Mouse (Mus musculus) spleen, adult 18-20 months (tissue): ENCODE data around the gene Sorl1.

Experiments used
- DNase-seq, 2 experiments: peaks; one replicate each; pipeline ENCODE4 v3.0.0; 2022; ENCODE audit warnings: mixed read lengths in 2 of 2

Sorl1 gene

DNA sequence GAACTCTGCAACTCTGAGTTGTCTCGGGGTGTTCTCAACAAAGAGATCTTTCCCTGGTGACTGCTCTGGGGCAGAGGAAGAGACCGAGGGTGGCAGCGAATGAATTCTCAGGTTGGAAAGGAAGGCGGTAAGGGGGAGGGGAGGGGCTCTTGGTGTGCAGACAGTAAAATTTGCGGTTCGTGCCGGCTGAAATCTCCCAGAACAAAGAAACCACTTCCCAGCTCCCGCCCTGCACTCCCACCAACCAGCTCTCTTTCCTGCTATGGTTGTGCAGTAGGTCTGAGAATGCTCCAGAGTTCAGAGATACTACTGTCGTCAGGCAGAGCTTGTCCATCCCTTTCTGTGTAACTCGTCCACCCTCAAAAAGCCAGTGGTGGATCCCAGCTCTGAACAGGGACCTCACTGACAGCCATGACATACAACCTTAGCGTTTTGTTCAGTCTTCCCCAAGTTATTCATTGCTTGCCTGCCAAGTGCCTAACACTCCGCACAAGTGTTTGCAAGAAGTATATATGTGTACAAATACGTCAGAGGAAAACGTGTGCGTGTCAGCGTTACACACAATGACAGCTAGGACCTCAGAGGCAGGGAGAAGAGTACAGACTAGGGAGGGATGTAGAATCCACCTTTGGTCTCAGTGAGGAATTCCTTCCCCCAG is 172.5 kb downstream of the Sorl1 start:
- no peak for DNase-seq

- peak; percentile 66 to 81 for DNase-seq
Measured at GRCm38 (mm10) chr9:41950991-41951451, 173.1 kb downstream of the Sorl1 start.

DNA sequence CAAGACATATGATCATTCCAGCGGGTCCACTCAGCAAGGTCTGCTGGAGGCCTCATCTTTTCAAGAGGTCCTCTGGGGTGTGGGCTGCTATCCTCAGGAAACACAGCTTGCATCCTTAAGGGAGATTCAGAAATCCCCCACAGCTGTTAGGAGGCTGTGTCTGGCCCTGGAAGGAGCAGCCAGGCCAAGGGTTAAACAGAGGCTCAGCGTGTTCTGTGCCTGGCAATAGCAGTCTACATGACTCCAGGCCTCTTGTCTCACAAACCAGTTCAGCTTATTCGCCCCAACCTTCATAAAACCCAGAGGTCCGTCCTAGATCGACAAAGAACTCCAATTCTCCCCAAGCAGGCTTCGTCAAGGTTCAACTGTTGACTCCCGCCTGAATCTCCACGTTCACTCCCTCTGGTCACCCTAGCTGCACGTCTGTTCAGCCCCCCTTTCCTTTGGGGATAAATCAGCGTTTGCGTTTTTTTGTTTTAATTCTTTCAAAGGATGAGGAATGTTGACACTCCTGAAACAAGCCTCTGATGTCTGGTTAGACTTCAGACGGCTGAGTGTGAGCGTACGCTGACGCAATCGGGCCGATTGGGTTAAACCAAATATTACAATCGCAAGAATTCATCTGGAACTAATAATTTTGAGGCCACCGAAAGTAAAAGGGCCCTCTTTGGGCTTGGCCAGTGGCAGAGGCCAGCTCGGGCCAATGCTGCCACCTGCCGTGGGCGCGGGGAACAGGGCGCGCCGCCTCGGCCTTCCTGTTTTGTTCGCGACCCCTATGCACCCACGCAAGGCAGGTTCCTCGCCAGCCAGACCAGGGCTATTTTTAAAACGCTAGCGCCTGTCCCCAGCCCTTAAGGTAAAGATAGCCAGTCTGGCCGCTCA is 173.7 kb downstream of the Sorl1 start:
- peak; percentile 65 to 83 for DNase-seq

DNA sequence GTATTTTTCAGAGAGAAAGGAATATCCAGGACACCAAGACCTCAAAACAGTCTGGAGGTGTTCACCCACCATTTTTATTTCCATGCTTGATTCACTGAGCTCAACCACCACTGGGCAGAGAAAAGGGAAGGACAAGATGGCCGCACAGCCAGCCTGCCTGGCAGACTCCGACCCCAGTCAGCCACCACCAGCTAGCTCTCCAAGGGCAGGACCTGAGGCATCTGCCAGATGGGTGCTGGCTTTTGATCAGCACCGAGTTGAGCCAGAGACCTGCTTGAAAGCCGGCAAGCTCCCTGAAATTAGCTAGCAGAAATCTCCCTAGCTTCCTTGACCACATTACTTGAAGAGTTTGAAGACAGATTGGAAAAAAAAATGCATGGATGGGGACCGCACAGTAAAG is 174.6 kb downstream of the Sorl1 start:
- no peak for DNase-seq

- no peak for DNase-seq
Measured at GRCm38 (mm10) chr9:41944964-41945363, 179.1 kb downstream of the Sorl1 start.

DNA sequence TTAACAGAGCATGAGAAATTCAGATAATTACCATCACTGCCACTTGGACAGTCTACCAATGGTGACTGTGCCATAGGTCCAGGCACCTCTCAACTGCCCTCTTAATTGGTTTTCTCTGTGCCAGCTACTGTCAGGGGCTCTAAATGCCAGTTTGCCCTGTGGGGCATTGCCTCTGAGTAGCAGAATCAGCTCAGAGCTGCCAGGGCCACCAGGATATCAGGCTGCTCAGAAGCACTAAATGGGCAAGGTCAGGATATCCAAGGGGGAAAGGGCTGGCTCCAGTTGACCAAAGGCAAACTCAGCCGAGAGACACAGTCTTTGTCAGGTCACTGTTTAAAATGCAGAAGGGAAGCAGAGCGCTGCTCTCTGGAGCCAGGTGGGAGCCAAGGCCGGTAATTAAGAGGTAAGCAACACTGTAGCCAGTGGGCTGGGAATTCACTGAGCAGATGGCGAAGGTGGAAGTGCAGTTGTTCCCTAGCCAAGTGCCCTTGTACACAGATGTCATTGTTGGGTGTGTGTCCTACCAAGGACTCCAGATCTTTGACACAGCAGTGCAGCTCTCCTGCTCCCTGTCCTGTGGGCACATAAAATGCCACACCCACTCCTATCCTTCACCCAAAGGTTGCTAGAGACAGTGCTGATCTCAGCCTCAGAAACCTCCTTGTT is 181.0 kb downstream of the Sorl1 start:
- no peak for DNase-seq

DNA sequence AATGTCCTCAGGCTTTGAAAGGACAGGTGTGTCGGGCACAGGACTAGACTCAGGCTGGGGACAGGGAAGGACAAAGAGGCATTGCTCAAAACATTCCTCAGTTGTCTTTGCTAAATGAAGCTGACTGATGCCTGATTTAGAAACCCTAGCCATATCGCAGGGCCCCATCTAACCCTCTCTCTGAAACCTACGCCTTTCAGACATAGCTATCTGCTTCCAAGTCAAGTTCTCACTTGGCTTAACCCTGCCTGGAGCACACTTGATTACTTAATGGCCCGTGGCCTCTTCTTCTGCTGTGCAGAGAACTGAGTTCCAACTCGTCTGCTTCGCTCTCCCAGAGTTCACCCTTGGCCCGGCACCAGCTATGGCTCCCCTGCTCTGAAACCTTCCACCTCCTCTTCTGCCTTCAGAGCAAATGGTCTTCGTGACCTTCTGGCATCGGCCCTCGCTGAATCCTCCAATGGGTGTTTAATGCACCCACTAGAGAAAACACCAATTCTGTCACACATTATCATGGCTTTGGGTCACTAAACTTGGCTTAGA is 183.7 kb downstream of the Sorl1 start:
- no peak for DNase-seq

DNA sequence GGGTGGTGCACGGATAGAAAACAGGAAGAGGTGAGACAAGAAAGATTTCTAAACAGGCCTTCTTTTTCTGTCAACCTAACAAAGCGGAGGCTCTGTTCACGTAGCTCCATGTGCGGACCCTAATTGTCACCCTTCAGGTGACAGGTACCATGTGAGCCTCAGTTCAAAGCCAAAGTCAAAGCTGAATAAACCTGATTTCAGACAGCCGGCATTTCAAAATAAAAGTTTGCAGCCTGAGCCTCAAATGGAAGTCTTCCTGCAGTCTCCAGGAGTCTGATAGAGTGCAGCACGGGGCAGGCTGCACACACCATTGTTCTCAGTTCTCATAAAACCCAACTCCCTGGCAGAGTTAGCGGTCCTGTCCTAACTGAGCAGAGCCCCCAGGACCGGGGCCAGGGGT is 185.6 kb downstream of the Sorl1 start:
- no peak for DNase-seq

DNA sequence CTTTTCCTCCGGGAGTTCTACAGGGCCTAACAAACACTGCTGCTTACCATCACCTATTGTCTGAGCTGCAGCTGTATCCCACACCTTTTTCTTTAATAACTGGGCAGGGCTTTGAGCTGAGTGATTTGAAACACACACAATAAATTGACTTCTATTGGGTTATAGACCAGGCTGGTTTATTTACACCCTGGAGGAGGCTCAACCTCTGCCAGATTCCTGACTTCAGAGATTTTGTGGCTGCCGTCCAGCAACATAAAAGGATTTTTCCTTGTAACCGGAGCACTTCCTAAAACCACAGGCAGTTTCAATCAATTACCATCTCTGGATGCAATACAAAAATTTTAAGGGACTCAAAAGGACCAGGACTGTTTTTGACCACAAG is 186.1 kb downstream of the Sorl1 start:
- no peak for DNase-seq

DNA sequence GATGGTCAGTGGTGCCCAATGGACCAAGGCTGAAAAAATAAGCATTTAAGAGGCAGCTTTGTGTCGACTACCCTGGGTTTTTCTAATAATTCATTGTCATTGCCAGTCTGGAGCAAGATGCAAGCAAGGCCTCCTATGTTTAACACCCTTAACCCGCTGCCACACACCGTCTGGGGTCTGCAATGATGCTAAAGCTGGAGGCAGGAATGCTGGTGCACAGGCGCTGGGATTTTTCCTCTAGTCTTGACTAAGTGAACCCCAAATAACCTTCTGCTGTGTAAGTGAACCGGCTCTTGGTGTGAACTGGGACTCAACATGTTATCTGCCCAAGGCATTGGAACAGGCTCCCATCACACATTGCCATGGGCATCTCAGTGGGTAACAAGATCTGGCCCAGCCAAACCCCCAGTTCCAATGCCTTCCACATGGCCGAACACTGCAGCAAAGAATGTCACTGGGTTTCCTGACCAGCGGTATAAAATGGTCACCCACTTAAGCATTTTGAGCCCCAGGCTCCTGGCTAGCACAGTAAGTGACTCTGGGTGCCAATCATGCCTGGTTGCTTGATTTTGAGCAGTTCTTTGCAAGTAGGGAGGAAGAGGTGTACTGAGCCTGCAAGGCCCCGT is 186.6 kb downstream of the Sorl1 start:
- no peak for DNase-seq

DNA sequence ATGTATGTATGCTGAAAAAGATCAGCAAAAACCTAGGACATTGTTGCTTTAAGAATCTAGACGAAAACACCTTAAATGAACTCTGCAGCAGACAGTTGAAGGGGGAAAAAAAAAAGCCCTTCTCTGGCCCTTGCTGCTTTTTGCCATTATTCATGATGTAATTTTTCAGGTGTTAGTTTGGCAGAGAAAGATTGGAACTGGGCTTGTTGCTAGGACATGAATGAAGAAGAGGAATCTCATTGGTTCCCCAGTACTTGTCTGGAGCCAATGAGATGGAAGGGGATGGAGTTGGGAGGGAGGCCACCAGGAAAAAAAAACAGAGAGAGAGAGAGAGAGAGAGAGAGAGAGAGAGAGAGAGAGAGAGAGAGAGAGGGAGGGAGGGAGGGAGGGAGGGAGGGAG is 187.5 kb downstream of the Sorl1 start:
- no peak for DNase-seq

- no peak for DNase-seq
Measured at GRCm38 (mm10) chr9:41935979-41936378, 188.1 kb downstream of the Sorl1 start.

GRCm38 (mm10) chr9:41935373-41935971 is 188.6 kb downstream of the Sorl1 start:
- DNase-seq: peak in 1 of 2 experiments; percentile 12

GRCm38 (mm10) chr9:41934848-41935372 is 189.2 kb downstream of the Sorl1 start:
- no peak for DNase-seq

- no peak for DNase-seq
Measured at GRCm38 (mm10) chr9:41929986-41930385, 194.1 kb downstream of the Sorl1 start.

DNA sequence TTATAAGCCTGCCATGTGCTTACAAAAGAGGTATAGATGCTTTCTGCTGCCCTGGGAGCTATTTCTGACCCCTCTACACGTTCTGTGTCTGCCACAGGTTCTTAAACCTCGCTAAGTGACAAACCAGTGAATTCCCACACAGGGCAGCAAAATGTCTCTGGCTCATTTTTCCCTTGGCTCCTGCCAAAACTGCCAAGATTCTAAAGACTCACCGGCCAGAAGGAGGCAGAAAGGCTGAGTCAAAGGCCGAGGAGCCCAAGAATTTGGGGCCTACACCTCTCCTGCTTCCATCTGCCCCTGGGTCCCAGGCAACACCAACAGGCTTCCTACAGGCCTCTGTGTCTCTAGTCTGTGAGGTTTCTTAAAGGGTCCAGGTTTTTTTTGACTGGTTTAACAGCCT is 198.4 kb downstream of the Sorl1 start:
- DNase-seq: no peak

DNA sequence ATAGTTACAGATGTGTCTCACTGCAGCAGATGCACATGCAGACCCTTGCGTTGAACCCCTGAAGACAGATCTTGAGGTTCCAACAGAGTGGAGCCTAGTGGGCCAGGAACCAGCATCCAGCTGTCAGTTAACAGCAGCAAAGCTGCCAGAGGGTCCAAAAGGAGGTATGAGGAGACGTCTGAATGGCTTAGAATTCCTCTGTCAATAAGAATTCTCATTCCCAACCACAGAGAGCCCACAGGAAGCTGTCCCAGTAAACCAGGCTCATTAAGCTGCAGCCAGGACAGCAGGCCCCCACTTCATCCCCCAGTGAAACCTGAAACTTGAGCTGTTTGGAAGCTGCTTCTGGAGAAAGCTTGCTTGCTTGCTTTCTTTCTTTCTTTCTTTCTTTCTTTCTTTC is 200.0 kb downstream of the Sorl1 start:
- no peak for DNase-seq

DNA sequence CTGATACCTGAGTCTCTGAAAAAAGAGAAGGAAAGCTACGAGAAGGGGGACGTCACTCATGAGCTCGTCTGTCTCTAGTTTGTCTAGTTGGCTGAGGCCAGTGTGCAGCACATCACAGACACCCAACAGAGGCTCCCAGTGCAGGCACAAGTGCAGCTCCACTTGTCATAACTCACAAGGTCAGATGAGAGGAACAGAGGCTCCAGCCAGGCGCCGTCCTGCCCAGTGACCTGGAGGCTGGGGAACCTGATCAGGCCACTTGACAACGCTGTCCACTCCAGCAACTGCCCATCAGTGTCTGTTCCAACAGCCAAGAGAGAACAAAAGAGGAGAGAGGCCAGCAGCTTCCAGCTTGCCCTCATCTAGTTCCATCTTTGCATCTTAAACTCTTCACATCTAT is 201.7 kb downstream of the Sorl1 start:
- DNase-seq: no peak

DNA sequence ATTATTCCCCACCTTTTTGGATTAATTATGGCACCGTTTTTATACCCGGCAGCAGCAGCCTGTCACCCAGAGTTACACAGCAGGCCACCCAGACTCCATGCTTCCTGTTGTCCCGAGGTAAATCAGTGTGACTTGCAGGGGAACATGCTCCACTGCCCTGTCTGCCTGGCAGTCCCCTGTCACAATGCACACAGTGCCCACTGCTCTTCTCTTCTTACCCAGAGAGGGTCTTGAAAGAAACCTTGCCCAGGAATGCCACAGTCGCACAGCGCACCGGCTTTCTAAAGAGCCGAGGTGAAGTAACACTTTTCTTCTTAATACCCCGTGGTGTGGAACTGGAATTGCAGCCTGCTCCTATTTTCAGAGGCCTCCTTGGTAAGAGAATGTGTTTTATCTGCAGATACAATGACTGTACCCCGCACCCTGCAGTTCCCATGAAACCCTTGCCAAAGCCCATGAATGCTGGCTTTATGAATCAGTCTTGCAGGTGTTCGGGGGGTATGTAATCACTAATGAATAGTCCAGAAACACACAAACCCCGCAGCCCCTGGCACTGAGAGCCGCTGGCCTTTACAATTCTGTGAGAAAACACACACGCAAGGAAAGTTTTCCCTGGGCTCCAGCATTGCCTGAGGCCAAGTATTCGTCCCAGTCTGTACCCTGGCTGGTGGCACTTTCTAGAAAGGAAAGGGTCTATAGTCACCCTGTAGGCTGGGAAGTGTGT is 205.3 kb downstream of the Sorl1 start:
- DNase-seq: no peak

GRCm38 (mm10) chr9:41918155-41918554 is 205.9 kb downstream of the Sorl1 start:
- DNase-seq: no peak

DNA sequence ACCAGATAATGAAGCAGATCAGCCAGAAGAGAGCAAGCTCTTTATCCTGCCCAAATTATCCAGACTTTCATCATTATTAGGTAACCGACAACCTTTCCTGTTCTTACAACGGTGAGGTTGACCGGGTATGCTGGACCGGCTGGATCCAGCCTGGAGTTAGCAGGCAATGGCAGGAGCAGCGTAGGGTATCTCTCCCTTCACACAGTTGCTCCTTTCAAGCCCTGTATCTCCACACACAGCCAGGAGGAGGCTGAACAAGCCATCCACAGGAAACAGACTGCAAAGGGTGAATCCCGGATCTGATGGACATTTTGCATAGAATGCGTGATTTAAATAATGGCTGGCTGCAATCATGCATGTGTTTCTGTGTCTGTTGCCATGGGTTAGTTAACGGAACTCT is 208.5 kb downstream of the Sorl1 start:
- no peak for DNase-seq
